Mouse (Mus musculus): Measurements from ENCODE around the gene Tmem181a. TPM values are rescaled to one million over a fixed set of nuclear protein-coding genes. Genes with fewer than 3 reads are reported as not detected.
"Not testable (repeated sequence)": the region's sequence is repeated elsewhere in the genome, so short reads cannot be mapped to it uniquely, and the experiment has no call there.

Gene Tmem181a
- 64.6 and 65.0 TPM in 2 replicates for polyA plus RNA-seq (2012; rRNA removed)

DNA sequence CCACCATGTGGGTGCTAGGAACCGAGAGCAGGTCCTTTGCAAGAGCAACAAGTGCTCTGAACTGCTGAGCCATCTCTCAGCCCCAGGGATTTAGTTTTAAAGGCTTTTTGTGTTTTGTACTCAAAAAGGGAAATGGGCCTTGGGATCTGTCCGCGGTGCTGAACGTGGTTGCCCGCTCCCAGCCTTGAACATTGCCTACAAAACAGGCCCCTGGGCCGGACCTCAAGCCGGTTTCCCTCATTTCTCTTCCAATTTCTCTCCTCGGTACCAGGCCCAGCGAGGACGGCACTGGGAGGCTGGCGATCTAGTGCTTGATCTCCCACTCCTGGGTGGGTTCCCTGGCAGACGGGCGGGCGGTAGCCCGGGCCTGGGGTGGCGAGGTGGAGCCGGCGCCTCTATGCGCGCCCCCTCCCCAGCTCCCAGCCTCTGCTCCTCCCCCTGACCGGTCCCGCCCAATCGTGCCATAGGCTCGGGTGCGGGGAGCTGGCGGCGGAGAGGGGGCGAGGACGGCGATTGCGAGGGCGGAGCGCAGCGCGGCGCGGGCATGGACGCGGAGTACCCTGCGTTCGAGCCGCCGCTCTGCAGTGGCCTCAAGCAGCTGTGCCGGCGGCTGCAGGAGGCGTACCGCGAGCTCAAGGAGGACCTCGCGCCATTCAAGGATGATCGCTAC lies at the start of gene Tmem181a:
Tmem181a (plus strand) TSS at position 461 of the 670 bp plus-strand sequence.
- not testable (repeated sequence) for DNase-seq (ENCODE audit: extremely low spot score in 1 of 2, low spot score in 1 of 2)

DNA sequence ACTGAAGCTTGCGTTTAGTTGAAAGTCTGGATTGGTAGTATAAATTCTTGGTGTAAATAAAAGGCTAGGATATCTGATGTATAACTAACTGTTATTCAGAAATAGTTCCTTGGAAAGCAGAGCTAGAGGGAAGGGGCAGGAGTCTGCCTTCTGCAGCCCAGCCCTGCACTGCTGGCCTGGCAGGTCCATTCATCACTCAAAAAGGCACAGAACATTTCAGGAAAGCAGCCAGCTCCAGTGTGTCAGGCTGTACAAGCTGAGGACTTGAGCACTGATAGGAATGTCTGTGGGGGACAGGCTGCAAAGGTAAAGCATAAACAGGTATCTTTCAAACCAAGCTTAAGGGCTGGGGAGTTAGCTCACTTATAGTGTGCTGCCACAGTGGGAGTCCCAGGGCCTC lies 44.9 kb upstream of the Tmem181a start:
- DNase-seq (ENCODE audit: extremely low spot score in 1 of 2, low spot score in 1 of 2), result no peak

DNA sequence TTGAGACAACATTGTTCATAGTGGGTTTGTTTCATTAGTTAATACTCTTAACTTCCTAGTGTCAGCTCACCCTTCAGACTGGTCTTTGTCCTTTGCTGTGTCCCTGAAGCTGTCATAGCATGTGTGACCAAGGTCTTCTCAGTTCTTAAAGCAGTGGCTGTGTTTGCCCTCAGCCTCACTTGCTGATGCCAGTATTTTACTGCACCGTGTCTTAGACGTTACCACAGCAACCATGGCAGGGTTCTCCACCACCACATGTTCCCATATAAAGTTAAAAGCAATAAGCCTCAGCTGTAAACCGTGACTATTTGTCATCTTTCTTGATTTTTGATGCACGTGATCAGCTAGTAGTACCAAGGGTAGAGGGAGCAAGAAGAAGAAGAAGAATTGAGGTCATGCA lies 41.0 kb upstream of the Tmem181a start:
- no peak for DNase-seq (ENCODE audit: extremely low spot score in 1 of 2, low spot score in 1 of 2)

DNA sequence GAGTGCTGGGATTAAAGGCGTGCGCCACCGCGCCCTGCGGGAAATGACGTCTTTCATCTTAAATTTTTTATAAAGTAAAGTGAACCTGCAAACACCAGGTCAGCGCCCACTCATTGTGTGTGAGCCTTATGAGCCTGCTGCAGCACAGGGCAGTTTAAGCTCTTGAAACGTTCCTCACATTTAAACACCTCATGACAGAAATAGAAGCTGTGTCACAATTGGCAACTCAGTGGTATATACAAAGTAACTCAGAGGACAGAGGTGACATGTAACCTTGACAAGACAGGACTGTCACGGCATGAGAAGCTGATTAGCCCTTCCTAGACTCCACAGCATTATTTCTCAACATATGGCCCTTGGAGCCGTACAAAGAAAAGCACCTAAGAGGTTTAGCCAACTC lies 40.1 kb upstream of the Tmem181a start:
- no peak for DNase-seq (ENCODE audit: extremely low spot score in 1 of 2, low spot score in 1 of 2)

DNA sequence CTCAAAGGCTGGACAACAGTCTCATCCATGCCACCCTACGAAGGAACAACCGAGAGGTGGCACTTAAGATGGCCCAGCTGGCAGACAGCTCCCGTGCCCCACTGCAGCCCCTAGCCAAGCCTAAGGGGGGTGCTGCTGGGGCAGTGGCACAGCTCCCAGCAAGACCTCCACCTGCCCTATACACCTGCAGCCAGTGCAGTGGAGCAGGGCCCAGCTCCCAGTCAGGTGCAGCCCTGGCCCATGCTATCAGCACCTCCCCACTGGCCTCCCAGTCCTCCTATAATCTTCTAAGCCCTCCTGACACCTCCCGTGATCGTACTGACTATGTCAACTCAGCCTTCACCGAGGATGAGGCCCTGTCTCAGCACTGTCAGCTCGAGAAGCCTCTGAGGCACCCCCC lies 24.0 kb upstream of the Tmem181a start:
- DNase-seq (ENCODE audit: extremely low spot score in 1 of 2, low spot score in 1 of 2), result not testable (repeated sequence)

DNA sequence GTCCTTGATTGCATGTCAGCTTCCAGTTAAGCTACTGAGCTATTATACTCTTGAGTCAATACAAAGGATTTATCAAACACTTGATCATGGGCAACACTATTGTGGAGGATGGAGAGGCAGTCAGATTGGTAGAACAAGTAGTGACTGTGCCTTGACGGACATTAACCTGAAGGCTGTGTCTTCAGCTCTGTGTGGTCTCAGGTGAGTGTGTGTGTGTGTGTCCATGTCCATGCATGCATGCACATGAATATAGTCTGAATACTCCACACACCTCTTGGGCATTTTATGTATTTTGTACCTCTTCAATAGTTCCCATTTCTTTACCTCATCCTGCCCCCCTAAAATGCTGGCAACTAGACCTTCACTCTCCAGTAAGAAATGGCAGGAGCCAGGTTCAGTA lies 5.4 kb upstream of the Tmem181a start:
- not testable (repeated sequence) for DNase-seq (ENCODE audit: extremely low spot score in 1 of 2, low spot score in 1 of 2)

DNA sequence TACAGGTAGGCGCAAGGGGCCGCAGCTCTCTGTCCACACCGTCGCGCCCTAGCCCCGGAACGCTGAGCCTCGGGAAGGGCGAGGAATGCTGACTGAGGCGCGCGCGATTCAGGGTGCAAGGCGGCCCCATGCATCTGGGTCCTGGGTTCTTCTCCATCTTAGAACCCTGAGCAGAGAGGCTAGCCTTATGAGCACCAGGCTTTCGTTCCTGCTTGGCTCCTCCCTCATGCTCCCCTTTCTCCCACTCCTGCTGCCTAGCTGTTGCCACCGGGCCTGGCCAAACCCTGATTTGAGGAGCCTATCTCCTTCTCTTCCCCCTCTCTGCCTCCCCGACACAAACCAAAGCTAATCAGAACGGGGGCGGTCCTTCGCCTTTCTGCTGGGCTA lies 403 bp downstream of the Tmem181a start:
- DNase-seq (ENCODE audit: extremely low spot score in 1 of 2, low spot score in 1 of 2), result peak; percentile 76 to 78

DNA sequence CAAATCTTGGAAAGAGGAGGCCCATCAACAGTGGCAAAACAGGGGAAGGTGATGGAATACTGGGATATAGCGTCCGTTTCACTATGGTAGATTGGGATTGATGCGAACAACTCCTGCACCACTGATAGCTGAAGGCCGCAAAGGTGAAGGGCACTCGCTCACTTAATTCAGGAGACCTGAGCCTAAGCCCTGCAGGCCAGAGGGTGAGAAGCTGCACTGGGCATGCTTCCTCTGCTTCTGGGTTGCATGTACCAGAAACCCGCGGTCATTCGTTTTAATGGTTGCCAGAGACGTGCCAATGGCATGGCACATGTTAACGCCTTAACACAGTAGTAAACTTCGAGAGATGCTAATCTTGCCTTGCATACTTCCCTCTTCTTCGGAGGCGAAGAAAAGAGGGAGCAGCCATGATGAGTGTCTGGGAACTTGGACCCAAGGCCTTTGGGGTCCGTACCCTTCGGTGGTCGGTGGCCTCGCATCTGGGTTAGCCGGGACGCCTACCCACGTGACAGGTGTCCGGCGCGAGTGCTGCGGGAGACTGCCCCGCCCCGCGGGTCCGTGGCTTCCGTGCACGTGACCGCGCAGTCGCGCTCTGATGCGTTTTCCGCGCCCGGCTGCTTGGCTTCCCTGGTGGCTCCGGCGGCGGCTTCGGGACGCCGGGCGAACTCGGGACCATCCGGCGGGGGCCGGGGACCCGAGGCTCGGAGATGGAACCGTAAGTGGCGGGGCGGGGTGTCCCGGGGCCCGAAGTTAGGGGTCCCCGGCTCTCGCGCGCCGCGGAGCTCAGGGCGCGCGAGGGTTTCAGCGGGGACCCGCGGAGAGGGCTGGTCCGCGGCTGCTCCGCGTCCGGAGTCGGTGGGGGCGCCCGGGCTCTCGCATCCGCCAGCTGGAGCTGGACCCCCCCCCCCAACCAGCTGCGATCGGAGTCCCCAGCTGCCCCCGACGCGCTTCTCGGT lies 13.5 kb downstream of the Tmem181a start:
- DNase-seq (ENCODE audit: extremely low spot score in 1 of 2, low spot score in 1 of 2), result not testable (repeated sequence)

DNA sequence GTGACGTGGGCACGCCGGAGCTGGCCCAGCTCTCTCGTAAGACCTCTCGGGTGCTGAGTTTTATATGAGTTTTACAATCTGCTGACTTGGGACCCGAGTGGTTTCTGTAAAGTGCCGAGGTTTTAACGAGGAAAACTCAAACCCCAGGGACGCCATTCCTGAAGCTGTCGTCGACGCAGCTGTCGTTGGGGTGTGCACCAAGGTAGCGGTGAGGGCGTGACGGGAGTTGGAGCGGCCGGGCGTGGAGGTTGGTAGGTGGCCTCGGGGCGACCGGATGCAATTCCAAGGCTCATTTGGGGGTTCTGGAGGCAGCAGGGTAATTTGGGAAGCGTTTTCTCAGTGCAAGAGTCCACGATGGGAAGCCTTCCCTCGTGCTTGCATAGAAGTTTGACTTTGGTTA lies 14.2 kb downstream of the Tmem181a start:
- DNase-seq (ENCODE audit: extremely low spot score in 1 of 2, low spot score in 1 of 2), result not testable (repeated sequence)

DNA sequence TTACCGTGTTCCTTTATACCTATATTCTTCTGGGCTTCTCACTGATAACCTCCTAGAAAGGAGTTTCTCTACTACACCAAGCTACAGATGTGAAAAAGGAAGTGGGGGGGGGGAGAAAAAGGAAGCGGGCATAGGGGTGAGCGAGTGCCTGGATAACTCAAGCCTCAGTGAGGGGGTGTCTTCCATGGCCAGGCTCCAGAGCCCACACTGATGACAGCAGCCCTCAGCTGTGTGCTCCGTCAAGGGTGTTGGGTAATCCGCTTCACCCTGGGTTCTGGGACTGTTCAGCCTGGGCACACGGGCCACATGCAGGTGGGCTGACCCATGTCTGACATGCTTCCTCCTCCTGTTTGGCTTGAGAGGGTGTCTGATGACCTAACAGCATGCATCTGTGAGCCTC lies 15.3 kb downstream of the Tmem181a start:
- DNase-seq (ENCODE audit: extremely low spot score in 1 of 2, low spot score in 1 of 2), result not testable (repeated sequence)

DNA sequence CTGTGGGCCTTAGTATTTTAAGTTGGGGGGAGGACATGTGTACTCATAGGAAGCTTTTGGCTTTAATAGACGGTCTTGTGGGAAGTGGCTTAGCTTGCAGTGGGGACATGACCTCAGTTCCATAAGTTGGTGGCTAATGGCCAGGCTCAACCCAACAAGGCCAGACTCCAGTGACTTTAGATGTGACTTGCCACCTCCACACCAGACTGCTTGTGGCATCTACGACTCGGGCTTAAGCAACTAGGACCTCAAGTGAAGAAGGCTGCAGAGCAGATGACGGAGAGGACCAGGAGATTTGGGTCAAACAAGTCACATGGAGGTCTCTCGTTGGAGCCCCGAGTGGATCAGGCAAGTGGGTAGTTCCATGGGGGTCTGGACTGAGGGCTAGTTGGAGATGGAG lies 18.0 kb downstream of the Tmem181a start:
- DNase-seq (ENCODE audit: extremely low spot score in 1 of 2, low spot score in 1 of 2), result not testable (repeated sequence)

DNA sequence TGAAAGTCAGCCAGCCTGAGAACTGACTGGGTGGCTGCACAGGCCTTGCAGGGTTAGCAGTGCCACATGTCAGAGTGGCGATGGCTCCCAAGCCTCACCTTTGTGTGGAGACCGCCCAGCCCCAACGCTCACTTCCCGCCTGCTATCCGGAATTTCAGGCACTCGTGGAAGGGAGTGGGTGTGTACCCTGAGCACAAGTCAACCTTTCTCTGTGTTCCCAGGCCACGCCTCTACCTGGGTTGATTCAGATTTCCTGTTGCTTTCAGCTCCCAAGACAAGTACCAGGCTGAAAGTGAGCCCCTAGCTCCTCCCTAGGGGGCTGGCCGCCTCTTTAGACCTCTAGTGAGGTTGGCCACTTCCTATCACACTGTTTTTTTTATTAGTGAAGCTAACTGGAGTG lies 22.5 kb downstream of the Tmem181a start:
- not testable (repeated sequence) for DNase-seq (ENCODE audit: extremely low spot score in 1 of 2, low spot score in 1 of 2)

DNA sequence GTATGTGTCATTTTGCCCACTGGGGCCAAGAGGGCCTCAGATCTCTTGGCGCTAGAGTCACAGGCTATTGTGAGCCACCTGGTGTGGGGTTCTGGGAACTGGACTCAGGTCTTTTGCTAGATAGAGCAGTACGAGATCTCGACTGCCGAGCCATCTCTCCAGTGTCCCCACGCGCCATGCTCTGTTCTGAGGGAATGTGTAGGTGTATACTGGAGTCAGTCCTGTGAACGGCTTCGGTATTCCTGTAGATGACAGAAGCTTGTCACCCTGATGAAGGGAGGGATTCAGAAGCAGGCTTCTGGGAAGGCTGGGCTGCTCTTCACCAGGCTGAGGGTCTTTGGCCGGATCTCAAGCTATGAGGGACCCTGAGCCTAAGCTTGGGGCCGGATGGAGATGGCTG lies 23.1 kb downstream of the Tmem181a start:
- DNase-seq (ENCODE audit: extremely low spot score in 1 of 2, low spot score in 1 of 2), result not testable (repeated sequence)

DNA sequence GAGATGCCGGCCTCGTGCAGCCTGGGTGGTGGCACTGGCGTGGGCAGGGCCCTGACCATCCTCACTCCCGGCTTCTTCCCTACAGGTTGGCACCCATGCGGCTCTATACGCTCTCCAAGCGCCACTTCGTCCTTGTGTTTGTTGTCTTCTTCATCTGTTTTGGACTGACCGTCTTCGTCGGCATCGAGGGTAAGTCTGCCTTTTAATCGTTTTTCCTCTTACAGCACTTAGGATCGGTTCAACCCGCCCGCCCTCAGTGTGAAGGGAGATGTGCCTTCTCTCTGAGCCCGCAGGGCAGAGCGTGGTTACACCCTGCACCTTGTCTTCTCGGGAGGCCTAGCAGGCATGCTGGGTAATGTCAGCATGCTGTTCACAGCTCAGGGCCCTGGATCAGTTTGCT lies 23.9 kb downstream of the Tmem181a start:
- not testable (repeated sequence) for DNase-seq (ENCODE audit: extremely low spot score in 1 of 2, low spot score in 1 of 2)

DNA sequence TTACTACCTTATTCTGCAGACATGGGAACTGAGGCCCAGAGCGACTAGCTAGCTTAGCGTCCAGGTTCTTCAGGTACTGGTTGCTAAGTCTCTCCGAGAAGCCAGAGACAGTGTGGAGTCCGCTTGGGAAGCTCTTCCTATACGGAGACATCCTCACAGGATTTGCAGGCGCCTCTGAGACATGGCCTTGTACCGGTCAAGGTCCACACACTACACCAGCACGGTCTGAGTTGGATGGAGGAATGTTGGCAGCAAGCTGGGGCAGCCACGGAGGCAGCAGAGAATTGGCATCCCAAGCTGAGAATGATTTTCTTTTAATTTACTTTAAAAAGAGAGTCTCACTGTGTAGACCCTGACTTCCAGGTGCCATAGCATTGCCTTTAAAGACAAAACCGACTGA lies 26.5 kb downstream of the Tmem181a start:
- DNase-seq (ENCODE audit: extremely low spot score in 1 of 2, low spot score in 1 of 2), result not testable (repeated sequence)

DNA sequence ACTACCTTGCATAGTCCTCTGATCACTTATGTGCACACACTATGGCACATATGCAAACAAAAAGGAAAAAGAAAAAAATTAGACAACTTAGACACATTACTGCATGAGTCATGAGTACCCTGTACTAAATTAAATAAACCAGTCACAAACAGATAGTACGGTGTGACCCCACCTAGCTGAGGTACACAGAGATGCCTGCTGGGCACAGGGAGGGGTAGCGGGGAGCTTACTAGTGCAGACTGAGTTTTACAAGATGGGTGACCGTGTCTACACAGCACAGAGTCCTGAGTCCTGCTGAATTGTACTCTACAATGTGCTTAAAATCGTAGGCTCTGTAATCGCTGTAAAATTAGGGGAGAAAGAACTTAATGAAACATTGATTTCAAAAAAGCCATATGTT lies 29.5 kb downstream of the Tmem181a start:
- DNase-seq (ENCODE audit: extremely low spot score in 1 of 2, low spot score in 1 of 2), result not testable (repeated sequence)

DNA sequence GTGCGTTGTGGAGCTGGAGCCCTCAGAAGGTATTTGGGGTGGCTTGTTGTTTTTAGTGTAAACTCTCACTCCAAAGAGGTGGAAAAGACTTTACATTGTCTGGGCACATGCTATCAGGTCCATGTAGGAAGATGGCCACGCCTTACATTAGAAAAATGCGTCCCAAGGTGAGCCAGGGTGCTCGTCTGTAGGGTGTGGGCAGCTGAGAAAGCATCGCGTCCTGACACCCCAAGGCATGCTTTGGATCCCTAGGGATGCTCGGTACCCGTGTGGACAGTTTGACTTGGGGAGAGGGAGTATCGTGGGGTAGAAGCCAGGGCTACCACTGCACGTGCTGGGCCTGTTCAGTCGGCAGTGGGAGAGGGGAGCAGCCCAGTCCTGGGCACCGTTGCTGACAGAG lies 32.4 kb downstream of the Tmem181a start:
- not testable (repeated sequence) for DNase-seq (ENCODE audit: extremely low spot score in 1 of 2, low spot score in 1 of 2)

DNA sequence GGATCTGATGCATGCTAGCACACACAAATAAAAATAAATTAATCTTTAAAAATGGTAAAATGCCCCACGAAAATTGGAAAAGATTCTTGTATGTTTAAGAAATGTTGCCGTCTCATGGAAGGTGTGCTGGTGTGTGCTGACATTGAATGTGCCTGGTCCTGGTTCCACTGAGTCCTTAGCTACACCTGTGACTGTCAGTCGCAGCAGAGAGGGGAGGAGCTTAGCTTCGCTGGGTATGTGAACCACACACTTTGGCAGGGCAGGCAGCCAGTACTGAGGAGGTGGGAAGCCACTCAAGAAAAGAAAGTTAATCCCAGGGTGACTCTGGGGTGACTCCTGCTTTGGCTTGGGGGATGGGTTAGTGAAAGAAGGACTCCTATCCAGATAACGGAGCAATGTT lies 37.2 kb downstream of the Tmem181a start:
- DNase-seq (ENCODE audit: extremely low spot score in 1 of 2, low spot score in 1 of 2), result not testable (repeated sequence)

DNA sequence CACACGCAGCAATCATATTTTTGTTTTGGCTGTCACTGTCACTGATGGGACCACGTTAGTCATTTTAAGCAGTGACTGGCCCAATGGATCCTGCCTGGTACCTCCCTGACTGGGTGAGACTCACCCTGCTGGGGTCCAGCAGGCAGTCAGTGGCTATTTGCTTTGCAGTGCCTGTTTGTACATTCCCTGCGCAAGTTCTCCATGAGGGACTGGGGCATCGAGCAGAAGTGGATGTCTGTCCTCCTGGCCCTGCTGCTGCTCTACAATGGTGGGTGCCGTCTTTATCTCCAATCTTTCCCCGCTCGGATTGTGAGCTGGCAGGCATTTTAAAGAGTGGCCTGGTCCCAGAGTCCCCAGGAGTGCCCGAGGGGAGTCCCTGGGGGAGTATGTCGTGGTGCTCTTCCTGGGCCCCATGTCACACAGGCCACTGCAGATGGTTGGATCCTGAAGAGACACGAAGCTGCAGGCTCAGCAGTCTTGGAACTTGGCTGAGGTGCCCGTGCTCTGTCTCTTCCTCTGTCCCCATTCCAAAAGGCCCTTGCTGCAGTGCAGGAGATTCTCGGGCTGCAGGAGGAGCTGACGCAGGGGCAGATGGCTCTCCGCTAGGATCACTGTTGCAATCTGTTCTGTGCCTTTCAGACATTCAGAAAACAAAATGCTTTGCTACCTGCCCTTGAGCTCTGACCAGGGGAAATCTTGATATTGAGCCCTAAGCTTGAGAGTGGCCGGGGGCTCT lies 40.6 kb downstream of the Tmem181a start:
- DNase-seq (ENCODE audit: extremely low spot score in 1 of 2, low spot score in 1 of 2), result not testable (repeated sequence)

DNA sequence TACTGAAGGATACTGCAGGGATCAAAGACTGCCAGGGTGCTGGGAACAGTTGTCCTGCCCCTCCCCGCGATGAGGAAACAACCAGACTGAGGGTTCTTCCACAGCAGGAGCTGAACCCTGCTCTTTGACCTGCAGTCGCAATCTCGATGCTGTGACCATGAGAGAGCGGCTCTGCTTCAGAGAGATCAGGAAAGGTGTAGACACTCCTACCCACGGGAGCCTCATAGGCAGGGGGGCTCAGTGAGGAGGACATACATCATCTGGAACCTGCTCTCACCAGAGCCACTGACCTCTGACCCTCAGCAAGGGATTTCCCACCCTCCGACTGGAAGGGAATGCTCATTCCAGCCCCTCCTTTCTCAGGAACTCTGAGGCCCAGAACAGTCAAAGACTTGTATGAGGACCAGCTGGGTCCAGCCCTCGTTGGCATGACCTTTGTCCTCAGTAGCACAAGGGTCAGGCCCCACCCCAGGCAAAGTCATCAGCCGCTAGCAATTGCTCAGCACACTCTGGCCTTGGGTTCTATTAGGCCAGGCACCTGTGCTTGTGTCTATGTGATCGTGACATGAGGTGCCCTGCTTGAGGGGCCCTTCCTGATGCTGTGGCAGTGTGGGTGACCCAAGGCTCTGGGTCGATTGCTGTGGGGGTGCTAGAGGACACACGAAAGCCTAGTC lies 43.7 kb downstream of the Tmem181a start:
- not testable (repeated sequence) for DNase-seq (ENCODE audit: extremely low spot score in 1 of 2, low spot score in 1 of 2)
